Mouse (Mus musculus) testis, adult 2 months (tissue): ENCODE data around the gene Thrb. TPM values are rescaled to one million over a fixed set of nuclear protein-coding genes. Genes with fewer than 3 reads are reported as not detected.

Source experiments
- H3K27ac ChIP-seq: fragments of 200-500 bp; 2 replicates; pipeline ENCODE4 v1.5.1; 2012; ENCODE audit warnings: low read depth, low read length; ENCODE audit not compliant: control insufficient read depth, insufficient read depth
- H3K27me3 ChIP-seq: fragments of 200-500 bp; 2 replicates; pipeline ENCODE4 v1.6.1; 2012; ENCODE audit warnings: mild to moderate bottlenecking, low read length, moderate library complexity; ENCODE audit not compliant: control insufficient read depth, insufficient read depth
- H3K36me3 ChIP-seq: fragments of 200-500 bp; 2 replicates; pipeline ENCODE4 v1.6.1; 2012; ENCODE audit warnings: mild to moderate bottlenecking, low read length; ENCODE audit not compliant: control insufficient read depth, insufficient read depth
- H3K4me1 ChIP-seq: fragments of 200-500 bp; 2 replicates; pipeline ENCODE4 v1.6.1; 2012; ENCODE audit warnings: low read length; ENCODE audit not compliant: control insufficient read depth, insufficient read depth
- H3K4me3 ChIP-seq: fragments of 200-500 bp; 2 replicates; pipeline ENCODE4 v1.5.1; 2012; ENCODE audit warnings: low read depth, mild to moderate bottlenecking, low read length, moderate library complexity, mixed read lengths; ENCODE audit not compliant: control insufficient read depth
- CTCF ChIP-seq: fragments of 200-500 bp; IDR thresholded peaks from 2 replicates; pipeline ENCODE4 v1.5.1; 2012; ENCODE audit warnings: low read depth, mild to moderate bottlenecking, inconsistent platforms, low read length, moderate library complexity; ENCODE audit not compliant: control insufficient read depth, insufficient read depth, insufficient replicate concordance
- POLR2A ChIP-seq: fragments of 200-500 bp; IDR thresholded peaks from 2 replicates; pipeline ENCODE4 v1.6.1; 2012; ENCODE audit warnings: low read depth, mild to moderate bottlenecking, inconsistent platforms, low read length, moderate library complexity; ENCODE audit not compliant: control insufficient read depth
- polyA plus RNA-seq: library from polyadenylated mRNA; depleted of rRNA; stranded (reverse); fragments of >200 nt; gene quantifications from 2 replicates; pipeline ENCODE4 v1.2.3, GENCODE M21; 2012

The Thrb gene
- polyA plus RNA-seq, 1 experiment: 1.3 TPM

DNA sequence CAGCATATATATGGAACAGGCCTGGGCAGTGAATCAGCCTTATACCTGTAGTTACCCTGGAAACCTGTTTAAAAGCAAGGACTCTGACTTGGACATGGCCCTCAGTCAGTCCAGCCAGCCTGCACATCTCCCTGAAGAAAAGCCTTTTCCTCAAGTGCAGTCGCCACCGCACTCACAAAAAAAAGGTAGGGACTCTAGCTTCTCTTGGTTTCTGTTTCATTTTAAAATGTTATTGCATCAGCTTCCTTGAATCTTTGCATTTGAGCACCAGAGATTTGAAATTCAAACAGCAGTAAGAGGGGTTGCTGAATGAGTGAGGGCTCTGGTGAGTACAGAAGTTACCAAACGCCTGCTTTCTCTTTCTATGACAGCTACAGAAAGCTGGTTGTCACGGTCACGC is 322.0 kb downstream of the Thrb start:
- Histone ChIP-seq H3K36me3 (no peaks in the 10 kb centered on the region), H3K27me3 (no peaks in the 10 kb centered on the region), H3K27ac (no peak overlapping the region), H3K4me1 (no peaks in the 10 kb centered on the region), H3K4me3 (no peak overlapping the region)
- no peak for TF ChIP-seq POLR2A

DNA sequence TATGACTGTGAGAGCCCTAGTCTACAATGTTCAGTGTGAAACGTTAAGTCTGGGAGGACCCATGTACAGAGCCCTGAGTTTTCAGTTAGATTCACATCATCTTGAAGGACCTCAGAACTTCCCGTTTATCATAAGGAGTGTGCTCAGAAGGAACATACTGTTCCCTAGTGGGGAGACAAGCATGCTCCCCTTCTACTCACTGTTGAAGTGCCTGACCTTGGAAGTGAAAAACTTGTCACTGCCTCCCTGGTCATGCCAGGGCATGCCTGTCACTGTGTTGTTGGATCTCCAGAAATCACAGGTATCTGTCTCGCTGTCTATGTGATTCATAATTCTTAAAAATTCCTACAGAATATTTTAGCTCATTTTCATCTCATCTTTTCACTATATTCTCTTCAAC is 323.3 kb downstream of the Thrb start:
- no peak for TF ChIP-seq POLR2A
- no peak for TF ChIP-seq CTCF
- Histone ChIP-seq H3K27ac (no peak overlapping the region), H3K4me3 (no peak overlapping the region), H3K27me3 (no peaks in the 10 kb centered on the region), H3K36me3 (no peaks in the 10 kb centered on the region), H3K4me1 (no peaks in the 10 kb centered on the region)

GRCm38 (mm10) chr14:17983839-17984238 is 323.8 kb downstream of the Thrb start:
- Histone ChIP-seq H3K36me3 (no peaks in the 10 kb centered on the region), H3K4me1 (no peaks in the 10 kb centered on the region), H3K27me3 (no peaks in the 10 kb centered on the region), H3K4me3 (no peak overlapping the region), H3K27ac (no peak overlapping the region)
- TF ChIP-seq CTCF (no peak), POLR2A (no peak)

GRCm38 (mm10) chr14:17988580-17988979 is 328.5 kb downstream of the Thrb start:
- TF ChIP-seq CTCF: no peak
- no peak for TF ChIP-seq POLR2A
- Histone ChIP-seq H3K4me1 (no peaks in the 10 kb centered on the region), H3K4me3 (no peak overlapping the region), H3K27ac (no peak overlapping the region), H3K36me3 (no peaks in the 10 kb centered on the region), H3K27me3 (no peaks in the 10 kb centered on the region)

DNA sequence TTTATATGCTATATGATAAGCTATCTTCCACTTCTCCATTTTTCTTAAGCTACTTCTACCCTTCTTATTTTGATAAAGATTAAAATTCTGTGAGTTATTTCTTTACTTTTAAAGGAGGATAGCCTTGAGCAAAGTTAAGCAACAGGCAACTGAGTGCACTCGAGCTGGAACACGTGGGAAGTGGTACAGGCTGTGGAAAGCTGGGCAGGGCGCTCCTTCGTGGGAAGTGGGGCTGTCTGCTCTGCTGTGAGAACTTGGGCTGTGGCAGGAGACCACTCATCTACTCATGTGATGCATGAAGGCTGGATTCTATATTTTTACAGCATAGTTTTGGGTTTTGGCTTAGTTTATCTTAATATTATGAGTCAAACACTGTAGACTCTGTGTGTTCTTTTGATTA is 329.1 kb downstream of the Thrb start:
- TF ChIP-seq POLR2A (no peak), CTCF (no peak)
- no peaks in the 10 kb centered on the region for H3K36me3 ChIP-seq
- H3K4me3 ChIP-seq: no peak overlapping the region
- H3K4me1 ChIP-seq: no peaks in the 10 kb centered on the region
- H3K27ac ChIP-seq: no peak overlapping the region
- no peaks in the 10 kb centered on the region for H3K27me3 ChIP-seq

DNA sequence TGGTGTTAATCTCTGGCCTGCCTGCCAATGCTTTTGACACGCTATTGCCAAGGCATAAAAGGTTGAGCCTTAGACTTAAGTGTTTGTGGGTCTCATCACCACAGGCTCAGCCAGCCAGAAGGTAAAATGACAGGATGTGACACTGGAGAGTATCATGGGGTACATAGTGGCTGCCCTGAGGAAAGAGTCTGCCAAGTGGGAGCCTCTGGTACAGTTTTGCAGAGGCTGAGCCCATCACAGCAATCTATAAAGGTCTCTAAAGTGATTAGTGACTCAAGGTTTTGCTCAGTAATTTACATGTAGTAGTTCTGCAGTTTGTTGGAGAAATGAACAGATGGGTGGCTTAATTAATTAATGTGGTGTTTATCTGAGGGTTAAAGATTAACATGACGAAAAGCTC is 330.1 kb downstream of the Thrb start:
- Histone ChIP-seq H3K36me3 (no peaks in the 10 kb centered on the region), H3K27ac (no peak overlapping the region), H3K27me3 (no peaks in the 10 kb centered on the region), H3K4me3 (no peak overlapping the region), H3K4me1 (no peaks in the 10 kb centered on the region)
- no peak for TF ChIP-seq CTCF
- TF ChIP-seq POLR2A: no peak

DNA sequence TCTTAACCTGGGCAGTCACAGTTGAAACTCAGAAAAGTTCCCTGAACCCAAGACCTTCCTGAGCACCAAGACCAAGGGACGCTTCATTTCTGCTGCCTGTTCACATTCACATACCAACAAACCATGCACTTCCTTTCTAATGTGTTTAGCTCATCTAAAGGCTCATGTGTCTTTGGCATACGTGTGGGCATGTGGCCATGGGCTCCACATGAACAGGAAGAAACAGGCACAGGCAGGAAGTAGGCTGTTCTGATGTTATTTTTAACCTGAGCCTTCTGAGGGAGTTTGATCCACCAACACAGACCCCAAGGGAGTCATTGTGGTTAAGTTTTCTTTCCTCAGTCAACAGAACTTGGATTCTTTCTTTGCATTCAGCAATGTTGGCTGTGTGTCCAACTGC is 341.8 kb downstream of the Thrb start:
- H3K27ac ChIP-seq: no peak overlapping the region
- no peaks in the 10 kb centered on the region for H3K36me3 ChIP-seq
- TF ChIP-seq POLR2A (no peak), CTCF (no peak)
- H3K4me3 ChIP-seq: no peak overlapping the region
- H3K27me3 ChIP-seq: no peaks in the 10 kb centered on the region
- no peaks in the 10 kb centered on the region for H3K4me1 ChIP-seq

DNA sequence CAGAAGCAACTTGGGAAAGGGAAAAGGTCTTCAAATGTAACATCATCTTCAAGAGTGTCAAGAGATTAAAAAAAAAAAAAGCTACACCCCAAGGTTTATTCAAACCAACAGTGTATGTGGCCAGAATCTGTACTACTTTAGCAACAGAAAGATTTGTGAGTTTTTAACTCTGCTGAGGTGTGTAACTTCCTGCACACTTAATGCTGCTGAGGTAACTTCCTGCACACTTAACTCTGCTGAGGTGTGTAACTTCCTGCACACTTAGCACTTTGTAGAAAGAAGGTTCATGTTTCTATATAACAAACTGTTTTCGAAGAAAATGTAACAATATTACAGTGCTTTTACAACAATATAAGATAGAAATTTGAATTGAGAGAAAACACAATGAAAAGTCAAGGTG is 343.6 kb downstream of the Thrb start:
- Histone ChIP-seq H3K27ac (no peak overlapping the region), H3K27me3 (no peaks in the 10 kb centered on the region), H3K4me3 (no peak overlapping the region), H3K4me1 (no peaks in the 10 kb centered on the region), H3K36me3 (no peaks in the 10 kb centered on the region)
- no peak for TF ChIP-seq CTCF
- TF ChIP-seq POLR2A: no peak
